Mouse (Mus musculus) thymus, adult 2 months (tissue): Measurements from ENCODE around the gene Zbtb26.

Experiments
- CTCF ChIP-seq: fragments of 200-500 bp; IDR thresholded peaks from 2 replicates; pipeline ENCODE4 v1.5.1; 2012; ENCODE audit warnings: mild to moderate bottlenecking, control low read depth, low read length, moderate library complexity, borderline replicate concordance; ENCODE audit not compliant: control insufficient read depth, poor library complexity, insufficient read depth; ENCODE audit errors: extremely low read depth
- POLR2A ChIP-seq: fragments of 200-500 bp; IDR thresholded peaks from 2 replicates; pipeline ENCODE4 v1.6.1; 2012; ENCODE audit warnings: mild to moderate bottlenecking, low read length, control low read depth, moderate library complexity; ENCODE audit not compliant: control insufficient read depth, poor library complexity, insufficient read depth; ENCODE audit errors: extremely low read depth

DNA sequence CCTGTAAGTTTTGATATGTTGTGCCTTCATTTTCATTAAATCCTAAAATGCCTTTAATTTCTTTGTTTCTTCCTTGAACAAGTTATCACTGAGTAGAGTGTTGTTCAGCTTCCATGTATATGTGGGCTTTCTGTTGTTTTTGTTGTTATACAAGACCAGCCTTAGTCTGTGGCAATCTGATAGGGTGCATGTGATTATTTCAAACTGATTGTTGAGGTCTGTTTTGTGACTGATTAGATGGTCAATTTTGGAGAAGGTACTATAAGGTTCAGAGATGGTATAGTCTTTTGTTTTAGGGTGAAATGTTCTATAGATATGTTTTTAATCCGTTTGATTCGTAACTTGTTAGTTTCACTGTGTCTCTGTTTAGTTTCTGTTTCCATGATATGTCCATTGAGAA is 37.1 kb upstream of the Zbtb26 start:
- TF ChIP-seq CTCF, result no peak
- TF ChIP-seq POLR2A, result no peak
